Mouse (Mus musculus): ENCODE data around the gene Phactr1. TPM values are rescaled to one million over a fixed set of nuclear protein-coding genes. Genes with fewer than 3 reads are reported as not detected.
A peak's percentile ranks its signal among the peaks of the same experiment; 100 is the strongest.

Phactr1 gene
- 1 to 10 TPM; 3.8 to 9.0 (median 6.7) TPM for total RNA-seq (2022)

- DNase-seq (ENCODE audit: low spot score): no peak
These were observed at the start of gene Phactr1 for GRCm38 (mm10) chr13:42680391-42680994. Phactr1 (plus strand) TSS chr13:42680623.

- DNase-seq (ENCODE audit: low spot score): no peak
These were observed 45.5 kb upstream of the Phactr1 start for GRCm38 (mm10) chr13:42634908-42635307.

GRCm38 (mm10) chr13:42650228-42650627 is 30.2 kb upstream of the Phactr1 start:
- DNase-seq (ENCODE audit: low spot score): no peak

GRCm38 (mm10) chr13:42656643-42657315 is 23.6 kb upstream of the Phactr1 start:
- peak; percentile 19 for DNase-seq (ENCODE audit: low spot score)

GRCm38 (mm10) chr13:42671651-42672290 is 8.7 kb upstream of the Phactr1 start:
- DNase-seq (ENCODE audit: low spot score): no peak

- DNase-seq (ENCODE audit: low spot score): no peak
These were observed 876 bp downstream of the Phactr1 start for GRCm38 (mm10) chr13:42681299-42681698.

- DNase-seq (ENCODE audit: low spot score): no peak
These were observed 3.8 kb downstream of the Phactr1 start for GRCm38 (mm10) chr13:42684181-42684580.

GRCm38 (mm10) chr13:42692233-42692632 is 11.8 kb downstream of the Phactr1 start:
- no peak for DNase-seq (ENCODE audit: low spot score)

- DNase-seq (ENCODE audit: low spot score): no peak
These were observed 16.2 kb downstream of the Phactr1 start for GRCm38 (mm10) chr13:42696641-42697040.

GRCm38 (mm10) chr13:42709148-42709547 is 28.7 kb downstream of the Phactr1 start:
- DNase-seq (ENCODE audit: low spot score): no peak

GRCm38 (mm10) chr13:42709611-42710331 is 29.3 kb downstream of the Phactr1 start:
- DNase-seq (ENCODE audit: low spot score): no peak

GRCm38 (mm10) chr13:42711510-42711909 is 31.1 kb downstream of the Phactr1 start:
- DNase-seq (ENCODE audit: low spot score): no peak

- DNase-seq (ENCODE audit: low spot score): no peak
These were observed 39.0 kb downstream of the Phactr1 start for GRCm38 (mm10) chr13:42719401-42719800.

GRCm38 (mm10) chr13:42720135-42720534 is 39.7 kb downstream of the Phactr1 start:
- no peak for DNase-seq (ENCODE audit: low spot score)

GRCm38 (mm10) chr13:42720648-42721047 is 40.2 kb downstream of the Phactr1 start:
- DNase-seq (ENCODE audit: low spot score): no peak

GRCm38 (mm10) chr13:42724011-42724410 is 43.6 kb downstream of the Phactr1 start:
- no peak for DNase-seq (ENCODE audit: low spot score)

GRCm38 (mm10) chr13:42725709-42726231 is 45.3 kb downstream of the Phactr1 start:
- DNase-seq (ENCODE audit: low spot score): peak; percentile 11

- no peak for DNase-seq (ENCODE audit: low spot score)
These were observed 57.1 kb downstream of the Phactr1 start for GRCm38 (mm10) chr13:42737486-42737885.

- DNase-seq (ENCODE audit: low spot score): no peak
These were observed 57.7 kb downstream of the Phactr1 start for GRCm38 (mm10) chr13:42738152-42738551.

- DNase-seq (ENCODE audit: low spot score): no peak
These were observed 61.8 kb downstream of the Phactr1 start for GRCm38 (mm10) chr13:42742226-42742625.

- DNase-seq (ENCODE audit: low spot score): no peak
These were observed 64.0 kb downstream of the Phactr1 start for GRCm38 (mm10) chr13:42744467-42744866.

Data from heart, adult 8-10 months (tissue).